Mouse (Mus musculus) NIH3T3 (cell line): ENCODE results near the gene Arhgap30.

Source experiments
- DNase-seq: peaks from one replicate; pipeline ENCODE4 v3.0.0-alpha.2; 2012; ENCODE audit warnings: low read depth

The Arhgap30 gene

GRCm38 (mm10) chr1:171388376-171389102 lies at the start of gene Arhgap30:
Gene Arhgap30 (plus strand): TSS chr1:171388954.
- DNase-seq, result no peak

DNA sequence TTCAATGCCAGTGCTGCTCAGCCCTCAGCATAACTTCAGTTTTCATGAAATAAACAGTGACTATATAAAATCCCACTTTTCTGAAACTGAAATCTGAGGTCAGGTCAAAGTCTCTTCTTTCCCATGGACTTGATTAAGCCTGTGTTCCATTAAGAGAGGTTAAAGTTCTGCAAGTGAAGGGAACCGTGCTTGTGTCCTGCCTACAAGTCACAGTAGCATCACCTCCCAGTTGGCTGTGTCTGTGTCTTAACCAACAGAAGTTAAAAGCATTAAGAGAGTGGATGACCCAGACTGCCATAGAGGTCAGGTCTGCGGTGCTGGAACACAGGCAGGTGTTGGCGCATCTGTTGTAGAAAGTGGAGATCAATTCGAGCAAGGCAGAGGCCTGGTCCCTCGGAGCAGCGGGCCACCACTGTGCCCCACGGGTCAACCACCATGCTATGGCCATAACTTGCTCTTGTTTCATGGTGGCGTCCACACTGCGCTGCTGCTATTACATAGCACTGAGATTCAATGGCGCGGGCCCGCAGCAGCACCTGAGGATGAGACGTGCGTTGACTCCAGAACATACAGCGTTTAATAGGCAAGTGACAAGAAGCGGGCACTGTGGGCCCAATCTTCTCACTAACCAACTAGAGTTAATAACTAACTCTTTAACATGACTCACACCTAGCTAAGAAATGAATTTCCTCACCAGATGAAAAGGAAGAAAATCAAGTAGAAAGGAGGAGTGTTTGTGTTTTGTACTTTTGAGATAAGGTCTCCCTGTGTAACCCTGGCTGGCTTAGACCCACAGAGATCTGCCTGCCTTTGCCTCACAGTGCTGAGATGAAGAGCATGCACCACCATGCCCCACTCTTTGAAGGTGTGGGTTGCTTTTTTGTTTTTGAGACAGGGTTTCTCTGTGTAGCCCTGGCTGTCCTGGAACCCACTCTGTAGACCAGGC lies 46.2 kb upstream of the Arhgap30 start:
- no peak for DNase-seq

DNA sequence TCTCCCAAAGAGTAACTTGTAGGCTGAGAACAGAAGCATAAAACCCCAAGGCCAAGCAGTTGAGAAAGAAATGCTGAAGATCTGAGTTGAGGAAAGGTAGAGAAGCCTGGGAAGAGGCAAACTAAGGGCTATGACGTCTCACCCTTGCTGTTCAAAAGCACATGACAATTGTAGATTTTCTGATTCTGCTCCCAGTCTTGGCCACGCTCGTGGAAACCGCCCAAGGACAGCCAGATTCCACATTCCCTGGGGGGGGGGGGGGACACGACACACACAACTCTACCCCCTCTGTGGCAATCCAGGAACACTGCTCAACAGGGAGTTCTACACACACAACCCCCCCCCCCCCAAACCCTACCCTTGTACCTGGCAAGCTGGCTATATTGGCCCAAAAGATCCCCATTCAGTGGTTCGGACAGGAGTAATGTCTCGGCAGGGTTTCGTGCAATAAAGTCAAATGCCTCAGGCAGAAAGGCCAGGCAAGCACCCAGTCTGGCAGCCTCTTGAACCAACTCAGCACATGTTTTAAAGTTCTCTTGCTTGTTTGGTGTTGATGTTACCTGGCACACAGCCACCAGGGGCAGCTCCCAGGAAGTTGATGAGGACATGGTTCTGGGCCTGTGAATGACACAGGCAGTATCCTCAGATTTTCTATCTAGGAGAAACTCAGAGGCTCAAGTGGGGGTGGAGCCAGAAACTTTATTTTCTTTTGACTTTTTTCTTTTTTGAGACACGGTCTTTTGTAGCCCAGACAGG lies 44.7 kb upstream of the Arhgap30 start:
- peak; percentile 81 for DNase-seq

GRCm38 (mm10) chr1:171344715-171345114 lies 44.0 kb upstream of the Arhgap30 start:
- DNase-seq, result no peak

- DNase-seq, result peak; percentile 93
These were observed 43.3 kb upstream of the Arhgap30 start, which contains the start of the genes Nit1 and Pfdn2 for GRCm38 (mm10) chr1:171345225-171346094. Gene Nit1 (minus strand): TSS chr1:171345646. Gene Pfdn2 (plus strand): TSS chr1:171345670.

DNA sequence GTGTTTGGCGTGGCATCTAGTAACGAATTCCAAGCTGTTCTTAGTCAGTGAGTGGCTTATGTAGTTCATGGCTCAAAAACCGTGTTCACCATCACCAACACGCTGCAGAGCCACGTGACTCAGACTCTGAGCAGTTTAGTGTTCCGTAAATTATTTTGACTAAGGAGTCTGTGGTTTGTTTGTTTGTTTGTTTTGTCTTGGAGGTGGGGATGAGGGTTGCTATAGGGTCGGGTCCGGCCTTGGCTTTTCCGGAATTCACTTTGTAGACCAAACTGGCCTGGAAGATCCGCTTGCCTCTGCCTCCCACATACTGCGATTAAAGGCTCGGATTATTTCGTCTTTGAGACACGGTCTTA lies 42.7 kb upstream of the Arhgap30 start:
- peak; percentile 38 for DNase-seq

- DNase-seq, result peak; percentile 31
These were observed 40.1 kb upstream of the Arhgap30 start for GRCm38 (mm10) chr1:171348665-171349064.

DNA sequence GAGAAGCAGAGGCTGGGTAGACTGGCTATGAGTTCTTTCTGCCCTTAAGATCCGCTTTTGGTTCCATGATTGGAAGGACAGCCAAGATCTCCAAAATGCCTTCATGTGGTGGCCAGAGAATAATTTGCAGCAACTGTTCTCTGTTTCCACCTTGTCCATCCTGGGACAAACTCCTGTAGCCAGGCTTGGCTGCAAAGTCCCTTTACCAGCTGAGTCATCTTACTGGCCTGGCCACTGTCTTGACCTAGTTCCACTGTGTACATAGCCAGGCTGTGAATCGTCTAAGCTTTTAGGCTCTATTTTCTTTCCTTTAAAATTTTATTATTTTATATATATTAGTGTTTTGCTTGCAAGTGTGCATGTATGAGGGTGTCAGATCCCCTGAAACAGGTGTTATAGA lies 39.5 kb upstream of the Arhgap30 start:
- peak; percentile 74 for DNase-seq

GRCm38 (mm10) chr1:171355812-171356340 lies 32.9 kb upstream of the Arhgap30 start:
- DNase-seq, result peak; percentile 66

DNA sequence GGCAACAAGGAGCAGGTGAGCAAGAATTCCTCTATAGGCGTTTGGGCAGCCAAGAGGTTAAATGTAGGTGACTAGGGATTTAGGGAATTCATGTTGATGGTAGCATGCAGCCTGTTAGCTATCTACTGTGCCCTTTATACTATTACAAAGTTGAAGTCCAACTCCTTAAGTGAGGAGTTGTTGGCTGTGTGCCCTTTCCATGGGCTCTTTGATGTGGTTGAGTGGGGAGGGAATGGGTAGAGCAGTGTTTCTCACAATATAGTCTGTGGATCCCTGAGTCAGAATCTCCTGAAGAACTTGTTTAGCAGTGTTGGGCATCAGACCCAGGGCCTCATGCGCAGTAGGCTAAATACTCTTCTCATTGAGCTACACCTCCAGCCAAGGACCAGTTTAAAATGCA lies 31.9 kb upstream of the Arhgap30 start:
- DNase-seq, result no peak

GRCm38 (mm10) chr1:171358421-171358820 lies 30.3 kb upstream of the Arhgap30 start:
- DNase-seq, result peak; percentile 70

DNA sequence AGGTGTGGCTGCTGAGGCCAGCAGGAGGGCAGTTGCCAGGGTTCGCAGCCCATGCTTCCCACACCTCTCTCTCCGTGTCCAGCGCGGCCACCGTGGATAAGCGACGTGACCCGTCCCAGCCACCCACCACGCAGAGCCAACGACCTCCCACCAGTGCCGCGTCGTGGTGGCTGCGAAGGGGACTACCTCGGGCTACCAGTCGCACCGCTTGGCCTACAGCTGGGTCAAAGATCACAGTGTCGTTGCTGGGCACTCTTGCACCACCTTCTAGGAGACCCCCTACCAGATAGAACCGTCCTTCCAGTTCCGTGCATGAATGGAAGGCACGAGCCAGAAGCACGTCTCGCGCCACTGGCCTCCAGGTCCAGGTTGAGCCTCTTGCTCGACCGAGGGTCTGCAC lies 28.5 kb upstream of the Arhgap30 start:
- no peak for DNase-seq

DNA sequence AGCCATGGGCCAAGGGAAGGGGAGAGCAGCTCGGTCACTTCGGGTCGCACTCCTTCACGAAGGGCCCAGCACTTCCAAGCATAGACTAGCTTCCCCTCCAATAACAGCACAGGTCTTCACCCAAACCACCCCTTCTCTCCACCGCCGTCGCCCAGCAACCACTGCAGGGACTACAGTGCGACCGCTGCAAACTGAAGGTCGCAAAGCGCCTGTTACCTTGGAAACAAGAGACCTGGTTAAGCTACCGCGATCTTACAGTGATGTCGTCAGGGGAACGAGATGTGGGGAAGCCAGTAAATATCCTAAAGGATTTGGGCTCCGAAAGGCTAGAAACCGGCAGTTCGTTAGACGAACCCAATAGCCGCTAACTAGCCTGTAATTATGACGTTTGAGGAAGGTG lies 28.1 kb upstream of the Arhgap30 start, which contains the start of gene Klhdc9:
Gene Klhdc9 (minus strand): TSS at position 143 of the 400 bp plus-strand sequence.
- DNase-seq, result no peak

- DNase-seq, result peak; percentile 89
These were observed 27.3 kb upstream of the Arhgap30 start for GRCm38 (mm10) chr1:171361106-171362103.

DNA sequence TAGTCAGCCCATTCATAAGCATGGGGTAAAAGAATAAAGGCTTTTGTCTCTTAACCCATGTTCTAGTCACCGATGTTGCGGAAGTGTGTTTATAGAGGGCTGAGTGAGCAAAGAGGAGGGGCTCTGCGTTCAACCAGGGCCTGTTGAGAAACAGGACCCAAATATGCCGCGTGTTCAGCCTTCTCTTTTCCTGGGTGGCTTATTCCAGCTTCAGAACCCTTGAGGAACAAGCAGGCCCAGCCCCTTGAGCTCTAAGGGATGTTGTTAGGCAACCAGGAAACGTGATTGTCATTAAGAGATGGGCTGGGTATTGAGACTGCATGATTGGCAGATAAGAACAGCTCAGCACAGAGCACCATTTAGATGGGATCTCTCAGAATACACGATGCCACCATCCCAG lies 22.8 kb upstream of the Arhgap30 start:
- no peak for DNase-seq

- DNase-seq, result no peak
These were observed 18.8 kb upstream of the Arhgap30 start, which contains the start of gene Nectin4 for GRCm38 (mm10) chr1:171369845-171370556. Gene Nectin4 (plus strand): TSS chr1:171370099.

DNA sequence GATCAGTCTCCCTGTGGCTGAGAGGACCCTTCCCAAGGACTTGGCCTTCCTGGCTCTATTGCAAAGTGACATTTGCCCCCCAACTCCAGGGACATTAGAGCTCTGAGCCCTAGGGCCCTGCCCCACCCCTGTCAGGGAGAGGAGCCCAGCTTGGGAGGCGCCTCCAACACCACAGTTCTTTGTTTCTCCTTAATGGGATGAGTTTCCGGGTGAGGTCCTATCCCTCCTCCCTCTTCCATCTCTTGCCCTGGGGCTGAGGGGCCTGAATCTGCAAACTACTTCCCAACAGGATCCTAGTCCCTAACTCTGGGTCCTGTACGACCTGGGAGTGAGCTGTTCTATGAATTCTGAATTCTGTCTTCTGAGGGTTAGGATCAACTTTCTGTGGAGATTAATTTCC lies 15.9 kb upstream of the Arhgap30 start:
- DNase-seq, result no peak

GRCm38 (mm10) chr1:171373946-171374345 lies 14.8 kb upstream of the Arhgap30 start:
- no peak for DNase-seq

GRCm38 (mm10) chr1:171375646-171376097 lies 13.1 kb upstream of the Arhgap30 start:
- DNase-seq, result peak; percentile 73
